Mouse (Mus musculus) lung, adult 2 months (tissue): ENCODE results near the gene Wwox. TPM values are rescaled to one million over a fixed set of nuclear protein-coding genes. Genes with fewer than 3 reads are reported as not detected.

Experiments used
- DNase-seq: peaks from one replicate; pipeline ENCODE4 v3.0.0; 2022
- H3K4me1 ChIP-seq: fragments of 200-500 bp; 2 replicates; pipeline ENCODE4 v1.6.1; 2011; ENCODE audit warnings: low read length; ENCODE audit not compliant: control insufficient read depth, insufficient read depth
- H3K4me3 ChIP-seq: fragments of 200-500 bp; replicated peaks from 2 replicates; pipeline ENCODE3; 2011; ENCODE audit warnings: low read depth, mild to moderate bottlenecking, control low read depth, low read length; ENCODE audit errors: extremely low read depth
- CTCF ChIP-seq: fragments of 200-500 bp; IDR thresholded peaks from 2 replicates; pipeline ENCODE4 v1.5.1; 2011; ENCODE audit warnings: mild to moderate bottlenecking, low read length, control low read depth; ENCODE audit not compliant: insufficient read depth
- POLR2A ChIP-seq: fragments of 200-500 bp; IDR thresholded peaks from 2 replicates; pipeline ENCODE4 v1.6.1; 2011; ENCODE audit warnings: low read depth, mild to moderate bottlenecking, control low read depth, low read length, borderline replicate concordance; ENCODE audit errors: extremely low read depth
- WGBS: fragments of 180-500 bp; shearing (Covaris S2); methylation state at CpG from one replicate; pipeline ENCODE4 v1.1.7; 2018; 5-methylcytosine and 5-hydroxymethylcytosine counted together
- polyA plus RNA-seq: library from polyadenylated mRNA; depleted of rRNA; stranded (reverse); fragments of >200 nt; gene quantifications from 2 replicates; pipeline ENCODE4 v1.2.3, GENCODE M21; 2012; rRNA removed

The Wwox gene
- polyA plus RNA-seq, result 8.5 and 8.7 TPM in 2 replicates

GRCm38 (mm10) chr8:114439334-114440204, at the start of gene Wwox:
Gene Wwox, plus strand, starts transcription at chr8:114439655.
- peak within 1 kb of the TSS; percentile 69 for H3K4me3 ChIP-seq
- TF ChIP-seq CTCF (peak; percentile 57), POLR2A (peak; percentile 62; the same call in 1 of the 2 replicates)
- peak; percentile 100 for DNase-seq
- no peaks in the 10 kb centered on the region; the same call in 1 of the 2 replicates for H3K4me1 ChIP-seq
- WGBS, result under 1% methylated on average over 54 of the region's 54 CpGs

- WGBS, result 69% methylated on average over 12 of the region's 13 CpGs
- no peaks in the 10 kb centered on the region for H3K4me1 ChIP-seq
- DNase-seq, result no peak
- TF ChIP-seq POLR2A (no peak), CTCF (no peak)
- H3K4me3 ChIP-seq, result no peak overlapping the region
Measured at GRCm38 (mm10) chr8:114390465-114391254, 48.8 kb upstream of the Wwox start.

- no peak for TF ChIP-seq POLR2A
- no peak for TF ChIP-seq CTCF
- DNase-seq, result no peak
- Histone ChIP-seq H3K4me1 (no peaks in the 10 kb centered on the region), H3K4me3 (no peak overlapping the region)
- WGBS, result 92% methylated on average over 5 of the region's 5 CpGs
Measured at GRCm38 (mm10) chr8:114398326-114398725, 41.1 kb upstream of the Wwox start.

- Histone ChIP-seq H3K4me3 (no peak overlapping the region), H3K4me1 (no peaks in the 10 kb centered on the region)
- TF ChIP-seq POLR2A, result no peak
- TF ChIP-seq CTCF, result no peak
- WGBS, result 95% methylated on average over 5 of the region's 5 CpGs
- DNase-seq, result no peak
Measured at GRCm38 (mm10) chr8:114399273-114399672, 40.2 kb upstream of the Wwox start.

- no peaks in the 10 kb centered on the region for H3K4me1 ChIP-seq
- DNase-seq, result no peak
- no peak for TF ChIP-seq POLR2A
- TF ChIP-seq CTCF, result no peak
- WGBS, result 57% methylated on average over 7 of the region's 7 CpGs
- H3K4me3 ChIP-seq, result no peak overlapping the region
Measured at GRCm38 (mm10) chr8:114401679-114402078, 37.8 kb upstream of the Wwox start.

GRCm38 (mm10) chr8:114411421-114411820, 28.0 kb upstream of the Wwox start:
- no peak overlapping the region for H3K4me3 ChIP-seq
- TF ChIP-seq POLR2A (no peak), CTCF (no peak)
- WGBS, result 61% methylated on average over 3 of the region's 3 CpGs

GRCm38 (mm10) chr8:114417786-114418185, 21.7 kb upstream of the Wwox start, which contains the start of gene Clec3a:
Gene Clec3a, plus strand, starts transcription at chr8:114418086.
- H3K4me3 ChIP-seq, result no peak within 1 kb of the TSS
- no peaks in the 10 kb centered on the region; the same call in 1 of the 2 replicates for H3K4me1 ChIP-seq
- TF ChIP-seq POLR2A (no peak), CTCF (no peak)
- 69% methylated on average over 8 of the region's 8 CpGs for WGBS
- no peak for DNase-seq

More at GRCm38 (mm10) chr8:114411421-114411820, 28.0 kb upstream of the Wwox start:
- no peak for DNase-seq
- no peaks in the 10 kb centered on the region for H3K4me1 ChIP-seq

GRCm38 (mm10) chr8:114418486-114418885, 21.0 kb upstream of the Wwox start:
- Histone ChIP-seq H3K4me1 (no peaks in the 10 kb centered on the region; the same call in 1 of the 2 replicates), H3K4me3 (no peak overlapping the region)
- DNase-seq, result no peak
- TF ChIP-seq POLR2A, result no peak
- TF ChIP-seq CTCF, result no peak
- 78% methylated on average over 5 of the region's 5 CpGs for WGBS

GRCm38 (mm10) chr8:114418904-114419303, 20.6 kb upstream of the Wwox start:
- TF ChIP-seq POLR2A (no peak), CTCF (no peak)
- WGBS, result 29% methylated on average over 6 of the region's 6 CpGs

More at GRCm38 (mm10) chr8:114418904-114419303, 20.6 kb upstream of the Wwox start:
- Histone ChIP-seq H3K4me1 (no peaks in the 10 kb centered on the region; the same call in 1 of the 2 replicates), H3K4me3 (no peak overlapping the region)
- no peak for DNase-seq
